Mouse (Mus musculus): ENCODE data around the gene Nr4a1. TPM values are rescaled to one million over a fixed set of nuclear protein-coding genes. Genes with fewer than 3 reads are reported as not detected.

The Nr4a1 gene
- polyA plus RNA-seq, 1 experiment: 51.4 TPM

GRCm38 (mm10) chr15:101267053-101268032, 13.3 kb downstream of the Nr4a1 start:
- Histone ChIP-seq H3K27ac (ENCODE audit: control insufficient read depth, insufficient read depth, low read depth, low read length) (no peak overlapping the region), H3K27me3 (ENCODE audit: control insufficient read depth, insufficient read depth, low read length) (no peaks in the 10 kb centered on the region)

GRCm38 (mm10) chr15:101270101-101270820, 16.2 kb downstream of the Nr4a1 start:
- no peak for TF ChIP-seq POLR2A (IDR thresholded peaks at IDR 0.05; ENCODE audit: control insufficient read depth, low read depth, low read length)
- no peak for TF ChIP-seq CTCF (IDR thresholded peaks at IDR 0.05; ENCODE audit: control insufficient read depth, insufficient read depth, insufficient replicate concordance, low read depth, low read length)
- Histone ChIP-seq H3K27ac (ENCODE audit: control insufficient read depth, insufficient read depth, low read depth, low read length) (no peak overlapping the region), H3K4me3 (ENCODE audit: control insufficient read depth, low read depth, low read length) (no peak overlapping the region), H3K36me3 (ENCODE audit: control insufficient read depth, insufficient read depth, low read length) (no peaks in the 10 kb centered on the region), H3K27me3 (ENCODE audit: control insufficient read depth, insufficient read depth, low read length) (no peaks in the 10 kb centered on the region), H3K4me1 (ENCODE audit: control insufficient read depth, insufficient read depth, low read length) (peaks cover 22% of the 10 kb centered on the region)

More at GRCm38 (mm10) chr15:101267053-101268032, 13.3 kb downstream of the Nr4a1 start:
- TF ChIP-seq CTCF (IDR thresholded peaks at IDR 0.05; ENCODE audit: control insufficient read depth, insufficient read depth, insufficient replicate concordance, low read depth, low read length) (no peak), POLR2A (IDR thresholded peaks at IDR 0.05; ENCODE audit: control insufficient read depth, low read depth, low read length) (no peak)
- Histone ChIP-seq H3K36me3 (ENCODE audit: control insufficient read depth, insufficient read depth, low read length) (no peaks in the 10 kb centered on the region), H3K4me1 (ENCODE audit: control insufficient read depth, insufficient read depth, low read length) (peaks cover 22% of the 10 kb centered on the region), H3K4me3 (ENCODE audit: control insufficient read depth, low read depth, low read length) (peak overlapping the region; percentile 90)

- H3K36me3 ChIP-seq (ENCODE audit: control insufficient read depth, insufficient read depth, low read length): no peaks in the 10 kb centered on the region
- no peaks in the 10 kb centered on the region for H3K27me3 ChIP-seq (ENCODE audit: control insufficient read depth, insufficient read depth, low read length)
- H3K4me3 ChIP-seq (ENCODE audit: control insufficient read depth, low read depth, low read length): no peak overlapping the region
- H3K27ac ChIP-seq (ENCODE audit: control insufficient read depth, insufficient read depth, low read depth, low read length): no peak overlapping the region
- peaks cover 16% of the 10 kb centered on the region for H3K4me1 ChIP-seq (ENCODE audit: control insufficient read depth, insufficient read depth, low read length)
- no peak for TF ChIP-seq POLR2A (IDR thresholded peaks at IDR 0.05; ENCODE audit: control insufficient read depth, low read depth, low read length)
- no peak for TF ChIP-seq CTCF (IDR thresholded peaks at IDR 0.05; ENCODE audit: control insufficient read depth, insufficient read depth, insufficient replicate concordance, low read depth, low read length)
Measured at GRCm38 (mm10) chr15:101271107-101271506, 17.0 kb downstream of the Nr4a1 start.

- Histone ChIP-seq H3K27ac (ENCODE audit: control insufficient read depth, insufficient read depth, low read depth, low read length) (no peak overlapping the region), H3K27me3 (ENCODE audit: control insufficient read depth, insufficient read depth, low read length) (no peaks in the 10 kb centered on the region), H3K4me1 (ENCODE audit: control insufficient read depth, insufficient read depth, low read length) (peaks cover 14% of the 10 kb centered on the region), H3K36me3 (ENCODE audit: control insufficient read depth, insufficient read depth, low read length) (no peaks in the 10 kb centered on the region), H3K4me3 (ENCODE audit: control insufficient read depth, low read depth, low read length) (no peak overlapping the region)
- no peak for TF ChIP-seq CTCF (IDR thresholded peaks at IDR 0.05; ENCODE audit: control insufficient read depth, insufficient read depth, insufficient replicate concordance, low read depth, low read length)
- TF ChIP-seq POLR2A (IDR thresholded peaks at IDR 0.05; ENCODE audit: control insufficient read depth, low read depth, low read length): no peak
Measured at GRCm38 (mm10) chr15:101271513-101271912, 17.4 kb downstream of the Nr4a1 start.

GRCm38 (mm10) chr15:101274380-101274779, 20.3 kb downstream of the Nr4a1 start:
- Histone ChIP-seq H3K27ac (ENCODE audit: control insufficient read depth, insufficient read depth, low read depth, low read length) (no peak overlapping the region), H3K27me3 (ENCODE audit: control insufficient read depth, insufficient read depth, low read length) (no peaks in the 10 kb centered on the region), H3K4me3 (ENCODE audit: control insufficient read depth, low read depth, low read length) (no peak overlapping the region), H3K4me1 (ENCODE audit: control insufficient read depth, insufficient read depth, low read length) (peaks cover 4% of the 10 kb centered on the region), H3K36me3 (ENCODE audit: control insufficient read depth, insufficient read depth, low read length) (no peaks in the 10 kb centered on the region)
- TF ChIP-seq CTCF (IDR thresholded peaks at IDR 0.05; ENCODE audit: control insufficient read depth, insufficient read depth, insufficient replicate concordance, low read depth, low read length) (no peak), POLR2A (IDR thresholded peaks at IDR 0.05; ENCODE audit: control insufficient read depth, low read depth, low read length) (no peak)

- TF ChIP-seq POLR2A (IDR thresholded peaks at IDR 0.05; ENCODE audit: control insufficient read depth, low read depth, low read length) (no peak), CTCF (IDR thresholded peaks at IDR 0.05; ENCODE audit: control insufficient read depth, insufficient read depth, insufficient replicate concordance, low read depth, low read length) (no peak)
- H3K27ac ChIP-seq (ENCODE audit: control insufficient read depth, insufficient read depth, low read depth, low read length): no peak overlapping the region
Measured at GRCm38 (mm10) chr15:101277351-101277899, 23.4 kb downstream of the Nr4a1 start.

GRCm38 (mm10) chr15:101278589-101278988, 24.5 kb downstream of the Nr4a1 start:
- TF ChIP-seq CTCF (IDR thresholded peaks at IDR 0.05; ENCODE audit: control insufficient read depth, insufficient read depth, insufficient replicate concordance, low read depth, low read length): no peak
- H3K36me3 ChIP-seq (ENCODE audit: control insufficient read depth, insufficient read depth, low read length): no peaks in the 10 kb centered on the region
- H3K4me3 ChIP-seq (ENCODE audit: control insufficient read depth, low read depth, low read length): no peak overlapping the region
- H3K4me1 ChIP-seq (ENCODE audit: control insufficient read depth, insufficient read depth, low read length): peaks cover 4% of the 10 kb centered on the region
- no peaks in the 10 kb centered on the region for H3K27me3 ChIP-seq (ENCODE audit: control insufficient read depth, insufficient read depth, low read length)
- H3K27ac ChIP-seq (ENCODE audit: control insufficient read depth, insufficient read depth, low read depth, low read length): no peak overlapping the region

More at GRCm38 (mm10) chr15:101277351-101277899, 23.4 kb downstream of the Nr4a1 start:
- Histone ChIP-seq H3K4me3 (ENCODE audit: control insufficient read depth, low read depth, low read length) (no peak overlapping the region), H3K27me3 (ENCODE audit: control insufficient read depth, insufficient read depth, low read length) (no peaks in the 10 kb centered on the region), H3K4me1 (ENCODE audit: control insufficient read depth, insufficient read depth, low read length) (peaks cover 4% of the 10 kb centered on the region; the same call in 1 of the 2 replicates), H3K36me3 (ENCODE audit: control insufficient read depth, insufficient read depth, low read length) (no peaks in the 10 kb centered on the region)

Measured in testis, adult 2 months (tissue).